Mouse (Mus musculus) left cerebral cortex, adult 11 months (tissue): ENCODE measurements around the gene Ak1.

Source experiments
- DNase-seq: peaks from one replicate; pipeline ENCODE4 v3.0.0; 2022; ENCODE audit warnings: low spot score

Gene Ak1

GRCm38 (mm10) chr2:32655394-32655744 lies 33.8 kb downstream of the Ak1 start:
- no peak for DNase-seq

- no peak for DNase-seq
These were observed 34.3 kb downstream of the Ak1 start for GRCm38 (mm10) chr2:32655826-32656225.

- DNase-seq, result no peak
These were observed 37.3 kb downstream of the Ak1 start for GRCm38 (mm10) chr2:32658873-32659272.

- DNase-seq, result no peak
These were observed 40.0 kb downstream of the Ak1 start for GRCm38 (mm10) chr2:32661509-32662107.

- no peak for DNase-seq
These were observed 40.7 kb downstream of the Ak1 start for GRCm38 (mm10) chr2:32662291-32662690.

GRCm38 (mm10) chr2:32665345-32665744 lies 43.8 kb downstream of the Ak1 start:
- DNase-seq, result no peak

GRCm38 (mm10) chr2:32665853-32666252 lies 44.3 kb downstream of the Ak1 start:
- no peak for DNase-seq

- no peak for DNase-seq
These were observed 46.2 kb downstream of the Ak1 start for GRCm38 (mm10) chr2:32667775-32668174.

- no peak for DNase-seq
These were observed 46.6 kb downstream of the Ak1 start for GRCm38 (mm10) chr2:32668176-32668575.

GRCm38 (mm10) chr2:32669876-32670275 lies 48.3 kb downstream of the Ak1 start:
- DNase-seq, result no peak

- DNase-seq, result no peak
These were observed 49.6 kb downstream of the Ak1 start for GRCm38 (mm10) chr2:32671147-32671546.

- DNase-seq, result no peak
These were observed 50.5 kb downstream of the Ak1 start for GRCm38 (mm10) chr2:32671907-32672595.

GRCm38 (mm10) chr2:32673176-32673917 lies 51.8 kb downstream of the Ak1 start:
- DNase-seq, result no peak

GRCm38 (mm10) chr2:32676821-32677220 lies 55.3 kb downstream of the Ak1 start:
- DNase-seq, result no peak

- no peak for DNase-seq
These were observed 56.1 kb downstream of the Ak1 start for GRCm38 (mm10) chr2:32677683-32678082.

GRCm38 (mm10) chr2:32680051-32680451 lies 58.5 kb downstream of the Ak1 start:
- no peak for DNase-seq

- DNase-seq, result no peak
These were observed 59.5 kb downstream of the Ak1 start for GRCm38 (mm10) chr2:32680961-32681650.

GRCm38 (mm10) chr2:32681754-32682153 lies 60.2 kb downstream of the Ak1 start:
- no peak for DNase-seq

- DNase-seq, result no peak
These were observed 61.3 kb downstream of the Ak1 start for GRCm38 (mm10) chr2:32682721-32683417.

- DNase-seq, result no peak
These were observed 62.1 kb downstream of the Ak1 start for GRCm38 (mm10) chr2:32683701-32684100.
